Mouse (Mus musculus) kidney, adult 2 months (tissue): ENCODE data around the gene Becn1. TPM values are rescaled to one million over a fixed set of nuclear protein-coding genes. Genes with fewer than 3 reads are reported as not detected.
A peak's percentile ranks its signal among the peaks of the same experiment; 100 is the strongest.

Source experiments
- DNase-seq: peaks from one replicate; pipeline ENCODE4 v3.0.0; 2021
- H3K27ac ChIP-seq: fragments of 200-500 bp; 2 replicates; pipeline ENCODE4 v1.5.1; 2012; ENCODE audit warnings: low read depth, low read length, control low read depth, inconsistent platforms; ENCODE audit not compliant: insufficient read depth
- H3K27me3 ChIP-seq: fragments of 200-500 bp; replicated peaks from 2 replicates; pipeline ENCODE4 v1.6.1; 2012; ENCODE audit warnings: mild to moderate bottlenecking, moderate library complexity, low read length, inconsistent platforms; ENCODE audit not compliant: control insufficient read depth, insufficient read depth
- H3K36me3 ChIP-seq: fragments of 200-500 bp; 2 replicates; pipeline ENCODE4 v1.6.1; 2012; ENCODE audit warnings: mild to moderate bottlenecking, moderate library complexity, low read length, inconsistent platforms; ENCODE audit not compliant: control insufficient read depth, insufficient read depth
- H3K4me1 ChIP-seq: fragments of 200-500 bp; 2 replicates; pipeline ENCODE4 v1.6.1; 2011; ENCODE audit warnings: low read length; ENCODE audit not compliant: control insufficient read depth, insufficient read depth
- H3K4me3 ChIP-seq: fragments of 200-500 bp; 2 replicates; pipeline ENCODE4 v1.5.1; 2011; ENCODE audit warnings: mild to moderate bottlenecking, low read depth, low read length, control low read depth; ENCODE audit not compliant: insufficient read depth
- CTCF ChIP-seq: fragments of 200-500 bp; conservative IDR thresholded peaks from 2 replicates; pipeline ENCODE4 v1.5.1; 2011; ENCODE audit warnings: low read depth, mild to moderate bottlenecking, control low read depth, low read length, moderate library complexity, mixed read lengths; ENCODE audit not compliant: insufficient read depth, insufficient read length
- POLR2A ChIP-seq: fragments of 200-500 bp; IDR thresholded peaks from one replicate; pipeline ENCODE4 v1.6.1; 2011; ENCODE audit warnings: low read depth, low read length, control low read depth
- WGBS: fragments of 180-500 bp; shearing (Covaris S2); methylation state at CpG from one replicate; pipeline ENCODE4 v1.1.7; 2018; 5-methylcytosine and 5-hydroxymethylcytosine counted together
- polyA plus RNA-seq: library from polyadenylated mRNA; depleted of rRNA; stranded (reverse); fragments of >200 nt; gene quantifications from 2 replicates; pipeline ENCODE4 v1.2.3, GENCODE M21; 2012

The Becn1 gene
- polyA plus RNA-seq, 1 experiment, result 61.9 TPM

DNA sequence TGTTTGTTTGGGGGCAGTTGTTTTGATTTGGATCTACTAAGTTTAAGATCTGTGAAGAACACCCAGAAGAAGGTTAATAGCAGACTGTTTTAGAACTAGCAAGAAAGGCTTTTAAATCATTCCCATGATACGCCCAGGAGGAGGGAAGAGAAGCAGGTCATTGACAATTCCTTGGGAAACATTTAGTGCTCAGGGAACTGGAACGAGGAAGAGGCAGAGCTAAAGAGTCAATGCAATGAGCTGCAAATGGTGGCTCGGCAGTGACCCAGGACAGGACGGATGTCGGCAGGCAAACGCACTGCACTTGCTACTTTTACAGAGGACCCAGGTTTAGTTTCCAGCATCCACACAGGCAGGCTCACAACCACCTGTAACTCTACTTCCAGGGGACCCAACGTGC is 21.2 kb downstream of the Becn1 start:
- WGBS, result 14% methylated on average over 7 of the region's 7 CpGs
- peak overlapping the region; percentile 39 for H3K27ac ChIP-seq
- DNase-seq, result peak; percentile 70
- no peak overlapping the region for H3K4me3 ChIP-seq
- no peak for TF ChIP-seq POLR2A
- no peak for TF ChIP-seq CTCF
- no peaks in the 10 kb centered on the region for H3K27me3 ChIP-seq
- H3K4me1 ChIP-seq, result peaks cover 41% of the 10 kb centered on the region
- H3K36me3 ChIP-seq, result no peaks in the 10 kb centered on the region; the same call in 1 of the 2 replicates

DNA sequence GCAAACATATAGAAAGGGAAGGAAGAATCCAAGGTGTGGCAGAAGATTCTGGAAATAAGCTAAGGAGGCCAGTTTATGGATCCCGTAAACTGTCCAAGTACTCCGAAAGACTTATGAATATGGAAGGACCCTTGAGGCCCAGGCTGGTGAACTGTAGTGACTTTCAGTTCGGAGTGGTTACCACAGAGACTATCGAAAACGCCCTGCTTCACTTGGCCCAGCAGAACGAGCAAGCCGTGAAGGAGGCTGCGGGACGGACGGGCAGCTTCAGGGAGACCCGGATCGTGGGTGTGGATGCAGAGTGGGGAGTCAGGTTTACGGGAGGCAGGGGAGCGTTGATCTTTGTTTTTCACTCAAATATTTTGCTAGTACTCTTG is 22.9 kb downstream of the Becn1 start:
- no peaks in the 10 kb centered on the region for H3K27me3 ChIP-seq
- H3K36me3 ChIP-seq, result no peaks in the 10 kb centered on the region; the same call in 1 of the 2 replicates
- no peak for DNase-seq
- H3K4me1 ChIP-seq, result peaks cover 33% of the 10 kb centered on the region
- no peak overlapping the region for H3K4me3 ChIP-seq
- WGBS, result 43% methylated on average over 14 of the region's 14 CpGs
- no peak for TF ChIP-seq CTCF
- no peak for TF ChIP-seq POLR2A
- H3K27ac ChIP-seq, result peak overlapping the region; percentile 36; the same call in 1 of the 2 replicates

DNA sequence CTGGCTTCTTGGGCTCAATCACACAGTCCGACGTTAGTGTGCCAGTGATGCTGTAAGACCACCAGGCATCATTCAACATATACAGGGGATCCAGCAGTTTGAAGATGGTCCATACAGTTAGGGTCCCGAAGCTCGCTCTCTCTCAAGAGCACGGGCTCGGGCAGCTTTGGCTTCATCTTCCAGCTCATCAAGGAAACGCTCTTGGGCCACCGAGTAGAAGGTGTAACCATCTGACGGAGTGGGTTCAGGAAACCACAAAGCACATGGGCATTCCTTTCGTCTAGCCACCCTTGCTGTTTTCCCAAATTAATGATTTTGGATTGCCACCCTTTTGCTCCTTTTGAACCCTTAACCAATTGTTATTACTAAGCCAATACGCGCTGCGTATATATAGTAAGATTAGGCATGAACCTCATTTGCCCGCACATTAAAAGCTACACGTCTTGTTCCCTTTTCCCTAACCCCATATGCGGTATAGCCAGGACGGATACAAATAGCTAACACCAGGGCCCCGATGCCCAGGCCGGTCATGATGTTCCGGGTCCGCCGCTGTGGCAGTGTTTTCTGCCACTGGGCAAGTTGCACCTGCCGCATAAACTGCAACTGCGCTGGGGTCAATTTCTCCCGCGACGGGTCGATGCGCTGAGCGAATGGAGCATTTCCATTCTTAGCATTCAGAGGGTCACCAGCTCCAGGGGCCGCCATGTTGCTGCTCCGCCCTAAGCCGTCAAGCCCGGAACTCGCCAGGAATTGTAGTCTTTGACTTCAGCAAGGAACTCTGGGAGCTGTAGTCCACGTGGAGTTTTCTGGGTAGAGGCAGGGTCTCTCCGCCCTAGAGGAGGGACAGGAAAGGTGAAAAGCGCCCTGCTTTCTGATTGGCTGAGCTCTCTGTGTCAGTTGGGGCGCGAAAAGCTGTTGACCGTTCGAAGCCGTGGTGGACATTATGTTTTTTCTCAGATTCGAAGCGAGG is 23.6 kb downstream of the Becn1 start, which contains the start of the genes Cntd1 and Coa3:
TSS of gene Cntd1 (plus strand) at position 790 of the 970 bp plus-strand sequence.
TSS of gene Coa3 (minus strand) at position 892 of the 970 bp plus-strand sequence.
- DNase-seq, result peak; percentile 95
- Histone ChIP-seq H3K27me3 (no peaks in the 10 kb centered on the region), H3K4me1 (peaks cover 27% of the 10 kb centered on the region), H3K27ac (peak within 1 kb of the TSS; percentile 89), H3K4me3 (peak within 1 kb of the TSS; percentile 77), H3K36me3 (no peaks in the 10 kb centered on the region; the same call in 1 of the 2 replicates)
- WGBS, result 5% methylated on average over 45 of the region's 45 CpGs
- TF ChIP-seq POLR2A, result peak; percentile 79
- no peak for TF ChIP-seq CTCF

DNA sequence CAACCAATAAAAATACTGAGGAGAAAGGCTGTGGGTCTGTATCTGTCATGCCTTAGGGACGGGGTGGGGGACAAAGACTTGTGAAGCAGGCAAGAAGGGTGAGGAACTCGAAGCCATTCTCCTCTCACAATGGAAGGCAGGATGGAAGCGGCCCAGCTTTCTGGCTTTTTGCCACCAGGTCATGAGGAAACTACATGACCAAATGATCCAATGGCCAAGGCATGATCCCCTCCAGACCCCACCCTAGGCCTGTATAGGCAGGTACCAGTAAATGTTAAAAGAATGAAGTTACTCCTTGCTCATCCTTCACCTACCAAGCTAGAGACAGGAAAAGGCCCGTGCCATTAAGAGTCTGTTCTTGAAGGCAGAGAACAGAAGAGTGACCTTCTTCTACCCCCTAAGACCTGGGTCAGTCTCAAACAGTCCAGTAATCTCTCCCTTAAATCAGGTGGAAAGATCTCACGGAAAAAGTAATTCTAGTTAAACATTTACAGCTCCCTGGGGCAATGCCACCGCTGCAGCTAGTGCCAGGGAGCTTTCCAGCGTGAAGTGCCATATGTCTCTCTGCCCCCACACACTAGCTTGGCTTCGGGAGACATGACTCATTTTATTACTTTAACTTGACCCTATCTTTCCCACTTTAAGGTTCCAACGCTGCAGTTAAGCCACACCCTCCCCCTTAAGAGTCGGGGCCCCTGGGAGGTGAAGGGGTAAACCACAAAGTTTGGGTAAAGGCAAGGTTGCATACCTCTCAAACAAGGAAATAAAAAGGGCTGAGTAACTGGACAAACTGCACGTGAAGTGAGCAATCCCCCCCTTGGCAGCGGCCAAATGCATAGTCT is 24.5 kb downstream of the Becn1 start:
- Histone ChIP-seq H3K36me3 (no peaks in the 10 kb centered on the region; the same call in 1 of the 2 replicates), H3K4me1 (peaks cover 25% of the 10 kb centered on the region), H3K27ac (peak overlapping the region; percentile 89), H3K27me3 (no peaks in the 10 kb centered on the region), H3K4me3 (peak overlapping the region; percentile 77)
- peak; percentile 96 for DNase-seq
- no peak for TF ChIP-seq POLR2A
- no peak for TF ChIP-seq CTCF
- WGBS, result 21% methylated on average over 12 of the region's 12 CpGs

DNA sequence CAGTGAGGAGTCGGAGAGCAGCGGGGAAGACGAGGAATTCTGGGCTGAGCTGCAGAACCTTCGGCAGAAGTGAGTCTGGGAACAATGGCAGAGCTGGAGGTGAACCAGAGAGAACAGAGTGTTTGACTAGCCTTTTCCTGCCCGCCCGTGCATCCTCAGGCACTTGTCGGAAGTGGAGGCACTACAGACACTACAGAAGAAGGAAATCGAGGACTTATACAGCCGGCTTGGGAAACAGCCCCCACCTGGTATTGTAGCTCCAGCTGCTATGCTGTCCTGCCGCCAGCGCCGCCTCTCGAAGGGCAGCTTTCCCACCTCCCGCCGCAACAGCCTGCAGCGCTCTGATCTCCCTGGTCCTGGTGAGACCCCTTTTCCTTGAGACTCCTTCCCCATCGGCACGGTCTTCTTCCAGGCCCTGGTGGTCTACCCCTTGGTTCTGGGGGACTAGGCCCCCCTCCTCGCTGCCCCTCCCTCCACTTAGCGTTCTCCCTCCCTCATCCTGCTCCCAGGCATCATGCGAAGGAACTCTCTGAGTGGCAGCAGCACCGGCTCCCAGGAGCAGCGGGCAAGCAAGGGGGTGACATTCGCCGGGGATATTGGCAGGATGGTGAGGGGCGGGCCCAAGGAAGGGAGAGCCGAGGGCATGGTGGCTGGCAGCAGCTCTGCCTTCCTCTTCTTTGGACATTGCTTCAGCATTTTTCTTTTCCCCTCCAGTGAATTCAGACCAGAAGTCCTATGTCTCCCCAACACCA is 25.6 kb downstream of the Becn1 start:
- TF ChIP-seq POLR2A, result no peak
- no peak for TF ChIP-seq CTCF
- H3K4me1 ChIP-seq, result peaks cover 25% of the 10 kb centered on the region
- peak; percentile 54 for DNase-seq
- no peaks in the 10 kb centered on the region; the same call in 1 of the 2 replicates for H3K36me3 ChIP-seq
- WGBS, result 44% methylated on average over 27 of the region's 27 CpGs
- H3K27me3 ChIP-seq, result no peaks in the 10 kb centered on the region
- H3K27ac ChIP-seq, result peak overlapping the region; percentile 89
- H3K4me3 ChIP-seq, result no peak overlapping the region

DNA sequence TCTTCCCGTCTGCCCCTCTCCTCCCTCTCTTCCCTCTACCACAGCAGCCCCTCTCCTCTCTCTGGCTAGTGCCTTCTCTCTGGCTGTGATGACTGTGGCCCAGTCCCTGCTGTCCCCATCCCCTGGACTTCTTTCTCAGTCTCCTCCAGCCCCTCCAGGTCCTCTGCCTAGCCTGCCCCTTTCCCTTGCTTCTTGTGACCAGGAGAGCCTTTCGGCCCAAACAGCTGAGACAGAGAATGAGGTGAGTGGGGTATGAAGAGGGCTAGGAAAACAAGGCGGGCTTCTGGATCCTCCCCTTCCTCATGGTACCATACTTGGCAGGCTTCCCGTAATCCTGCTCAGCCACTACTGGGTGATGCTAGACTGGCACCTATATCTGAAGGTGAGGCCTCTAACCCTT is 26.8 kb downstream of the Becn1 start:
- Histone ChIP-seq H3K36me3 (no peaks in the 10 kb centered on the region; the same call in 1 of the 2 replicates), H3K27me3 (no peaks in the 10 kb centered on the region), H3K4me1 (peaks cover 21% of the 10 kb centered on the region), H3K4me3 (no peak overlapping the region), H3K27ac (peak overlapping the region; percentile 58)
- TF ChIP-seq POLR2A (no peak), CTCF (no peak)
- WGBS, result 69% methylated on average over 4 of the region's 4 CpGs
- DNase-seq, result no peak
